ENCODE assay signal across 23 mouse cellular contexts in the genomic region with DNA sequence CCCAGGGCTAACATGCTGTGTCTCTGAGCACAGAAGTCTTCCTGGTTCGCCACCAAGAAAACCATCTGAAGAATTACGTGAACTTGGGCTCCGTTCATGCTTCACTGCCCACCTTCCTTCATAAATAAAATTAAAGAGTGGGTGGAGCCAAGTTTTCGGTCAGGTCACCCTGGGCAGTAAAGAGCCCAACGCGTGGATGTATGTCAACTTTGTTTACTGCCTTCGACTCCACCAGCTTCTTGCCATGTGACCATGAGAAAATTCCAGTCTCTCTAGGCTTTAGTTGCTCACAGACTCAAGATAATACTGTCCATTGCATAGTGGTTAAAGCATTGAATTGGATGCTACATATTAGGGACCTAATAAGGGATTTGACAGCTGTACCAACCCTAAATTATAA.
DNase-seq lines count a peak whose midpoint lies in the region; ATAC-seq and TF ChIP-seq lines count a peak whose summit lies in the region.
"Had no signal": no experiment of that assay in that cellular context is flagged by ENCODE, and none has a peak within 500 bp of the region (broad histone marks: within the 10 kb centered on the region; RNA-seq: fewer than 3 reads in every experiment).

No protein-coding gene starts in this region.

- no peaks in the 10 kb centered on the region for H3K9me3 ChIP-seq in kidney, embryonic 16.5 days (ENCODE audit: low read length)
- H3K9me3 ChIP-seq in neural tube, embryonic 12.5 days, result no peaks in the 10 kb centered on the region
- no peaks in the 10 kb centered on the region for H3K9me3 ChIP-seq in forebrain, embryonic 13.5 days (replicated peaks)
- H3K9me3 ChIP-seq: forebrain, embryonic 10.5 days; heart, embryonic 13.5 days had no signal

- no peaks in the 10 kb centered on the region for H3K36me3 ChIP-seq in heart, adult 2 months (ENCODE audit: control insufficient read depth, insufficient read depth, low read length)
- no peaks in the 10 kb centered on the region for H3K36me3 ChIP-seq in kidney, embryonic 16.5 days (ENCODE audit: insufficient read depth, low read length)
- no peaks in the 10 kb centered on the region for H3K36me3 ChIP-seq in neural tube, embryonic 12.5 days
- no peaks in the 10 kb centered on the region for H3K36me3 ChIP-seq in forebrain, embryonic 13.5 days (ENCODE audit: poor library complexity, severe bottlenecking)
- H3K36me3 ChIP-seq: forebrain, embryonic 10.5 days; heart, embryonic 10.5 days; heart, embryonic 13.5 days had no signal

- ATAC-seq in kidney, embryonic 16.5 days (ENCODE audit: low FRiP score, low TSS enrichment), result peak; percentile 61; the same call in 1 of the 2 replicates
- peak; percentile 37; the same call in 1 of the 2 replicates for ATAC-seq in neural tube, embryonic 12.5 days (ENCODE audit: low FRiP score, low read depth)
- ATAC-seq in forebrain, embryonic 13.5 days, result no peak
- ATAC-seq: forebrain, postnatal 0 days had no signal

- no peak overlapping the region for H3K4me3 ChIP-seq in heart, adult 2 months
- H3K4me3 ChIP-seq in kidney, embryonic 16.5 days (ENCODE audit: low read length), result no peak overlapping the region
- H3K4me3 ChIP-seq in neural tube, embryonic 12.5 days, result no peak overlapping the region
- H3K4me3 ChIP-seq in forebrain, embryonic 13.5 days, result no peak overlapping the region
- H3K4me3 ChIP-seq: forebrain, embryonic 10.5 days; gastrocnemius, adult 2 months; heart, embryonic 10.5 days; heart, embryonic 13.5 days had no signal

- no peaks in the 10 kb centered on the region for H3K4me1 ChIP-seq in heart, adult 2 months (ENCODE audit: control insufficient read depth, insufficient read depth, low read length)
- H3K4me1 ChIP-seq in kidney, embryonic 16.5 days (ENCODE audit: insufficient read depth, low read length), result peaks cover 6% of the 10 kb centered on the region; the same call in 1 of the 2 replicates
- peaks cover 7% of the 10 kb centered on the region; the same call in 1 of the 2 replicates for H3K4me1 ChIP-seq in neural tube, embryonic 12.5 days
- peaks cover 5% of the 10 kb centered on the region; the same call in 1 of the 2 replicates for H3K4me1 ChIP-seq in forebrain, embryonic 13.5 days
- H3K4me1 ChIP-seq: heart, embryonic 10.5 days; heart, embryonic 13.5 days had no signal

- 96% methylated on average over 7 of the region's 7 CpGs for WGBS in heart, adult 2 months
- 18% methylated on average over 7 of the region's 7 CpGs for WGBS in kidney, embryonic 16.5 days
- WGBS in neural tube, embryonic 12.5 days, result 59% methylated on average over 7 of the region's 7 CpGs
- 78% methylated on average over 7 of the region's 7 CpGs for WGBS in forebrain, embryonic 13.5 days

- no peak overlapping the region for H3K9ac ChIP-seq in heart, adult 2 months (ENCODE audit: low read depth, low read length)
- no peak overlapping the region for H3K9ac ChIP-seq in kidney, embryonic 16.5 days (replicated peaks; ENCODE audit: low read length)
- no peak overlapping the region for H3K9ac ChIP-seq in neural tube, embryonic 12.5 days
- H3K9ac ChIP-seq in forebrain, embryonic 13.5 days, result no peak overlapping the region
- H3K9ac ChIP-seq: forebrain, postnatal 0 days; heart, embryonic 13.5 days; hindbrain, embryonic 14.5 days had no signal

- no peak for TF ChIP-seq POLR2A in heart, adult 2 months (IDR thresholded peaks at IDR 0.05; ENCODE audit: insufficient read depth, low read depth, low read length)

- H3K79me2 ChIP-seq in heart, adult 2 months (replicated peaks; ENCODE audit: control insufficient read depth, insufficient read depth, low read length), result no peaks in the 10 kb centered on the region

- no peaks in the 10 kb centered on the region for H3K27me3 ChIP-seq in heart, adult 2 months (ENCODE audit: control insufficient read depth, insufficient read depth, low read length)
- no peaks in the 10 kb centered on the region for H3K27me3 ChIP-seq in kidney, embryonic 16.5 days (ENCODE audit: insufficient read depth, low read length)
- no peaks in the 10 kb centered on the region for H3K27me3 ChIP-seq in neural tube, embryonic 12.5 days (replicated peaks)
- no peaks in the 10 kb centered on the region for H3K27me3 ChIP-seq in forebrain, embryonic 13.5 days
- H3K27me3 ChIP-seq: heart, embryonic 13.5 days had no signal

- no peak overlapping the region for H3K4me2 ChIP-seq in kidney, embryonic 16.5 days (replicated peaks; ENCODE audit: low read depth, low read length)
- H3K4me2 ChIP-seq in neural tube, embryonic 12.5 days (replicated peaks), result no peak overlapping the region
- H3K4me2 ChIP-seq in forebrain, embryonic 13.5 days, result no peak overlapping the region
- H3K4me2 ChIP-seq: heart, embryonic 13.5 days; hindbrain, embryonic 14.5 days had no signal

- peak; percentile 41 for DNase-seq in heart, adult 11 months
- DNase-seq in heart, adult 2 months, result no peak
- DNase-seq in kidney, adult 8-10 months, result no peak
- no peak for DNase-seq in neural tube, embryonic 10.5 days (ENCODE audit: extremely low spot score, low spot score)
- DNase-seq in retina, postnatal 1 day, result peak; percentile 6
- DNase-seq: adrenal gland, postnatal 10 days; adrenal gland, postnatal 36 days; cerebellum, adult 18-20 months; cerebellum, adult 9-10 months; cerebellum, postnatal 14 days; forebrain, postnatal 0 days; gastrocnemius, adult 2 months; gastrocnemius, postnatal 14 days; heart, adult 18-20 months; heart, postnatal 14 days; heart, postnatal 4 days had no signal

- H3K27ac ChIP-seq in heart, adult 2 months, result no peak overlapping the region
- no peak overlapping the region for H3K27ac ChIP-seq in kidney, embryonic 16.5 days (ENCODE audit: low read length)
- no peak overlapping the region for H3K27ac ChIP-seq in neural tube, embryonic 12.5 days
- H3K27ac ChIP-seq in forebrain, embryonic 13.5 days, result no peak overlapping the region
- H3K27ac ChIP-seq: forebrain, embryonic 10.5 days; gastrocnemius, adult 2 months; heart, embryonic 10.5 days; heart, embryonic 13.5 days; hindbrain, embryonic 14.5 days had no signal

- no peak for TF ChIP-seq EP300 in heart, adult 2 months (IDR thresholded peaks at IDR 0.05; ENCODE audit: insufficient read depth, low read depth, low read length)

- intact Hi-C loops in heart, adult 2 months (cut with DNase I), result no loop called here

- no peak for TF ChIP-seq CTCF in heart, adult 2 months (IDR thresholded peaks at IDR 0.05)

Comparison
In these comparisons a context has a peak if more than half of its experiments do, and no peak if none do; other contexts are left out.
1. DNase-seq: peak in heart, adult 11 months (single experiment) and retina, postnatal 1 day (single experiment); none in heart, adult 2 months (0 of 2), kidney, adult 8-10 months (0 of 2) and neural tube, embryonic 10.5 days (single experiment).